Mouse (Mus musculus): Measurements from ENCODE around the gene Gm21746.
"Not testable (repeated sequence)": the region's sequence is repeated elsewhere in the genome, so short reads cannot be mapped to it uniquely, and the experiment has no call there.

Gm21746 gene

DNA sequence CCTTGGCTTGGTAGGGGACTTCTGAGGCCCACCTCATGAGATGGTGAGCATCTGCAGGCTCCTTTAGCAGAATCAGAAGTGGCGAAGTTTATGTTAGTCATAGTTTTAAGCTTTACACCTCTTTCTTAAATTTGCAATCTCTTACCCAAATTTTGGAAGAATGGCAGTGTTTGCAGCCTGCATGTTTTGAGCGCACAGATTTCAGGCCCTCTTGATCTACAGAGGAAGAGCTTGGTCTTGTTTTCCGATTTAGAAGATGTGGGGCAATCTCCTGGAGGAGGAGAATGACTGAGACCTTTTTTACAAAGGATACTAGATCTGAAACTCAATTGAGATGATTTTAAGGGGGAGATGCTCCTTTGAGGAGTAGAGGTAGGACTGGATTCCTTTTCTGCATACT, at the start of gene Gm21746:
Gene Gm21746 (minus strand): TSS at position 101 of the 400 bp plus-strand sequence.
- DNase-seq, result not testable (repeated sequence)

DNA sequence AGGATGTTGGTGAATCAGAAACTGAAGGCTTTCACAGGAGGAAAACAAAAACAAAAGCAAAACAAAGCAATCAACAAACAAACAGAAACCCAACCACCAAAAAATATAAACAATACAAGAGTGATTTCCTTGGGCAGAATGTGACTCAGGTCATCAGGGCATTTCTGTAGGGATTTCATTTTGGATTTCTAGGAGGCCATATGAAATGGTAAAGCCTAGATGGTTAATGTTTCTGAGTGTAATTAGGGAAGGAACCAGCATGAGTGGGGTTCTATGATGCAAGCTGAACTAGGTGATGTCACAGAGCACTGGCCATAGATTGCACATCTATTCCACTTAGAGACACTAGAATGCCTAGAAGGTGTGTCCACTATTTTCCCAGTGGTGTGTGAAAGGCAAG, 29.0 kb upstream of the Gm21746 start, which contains the start of gene Gm20873:
Gene Gm20873 (plus strand): TSS at position 301 of the 400 bp plus-strand sequence.
- not testable (repeated sequence) for DNase-seq
